Mouse (Mus musculus) kidney, adult 2 months (tissue): Measurements from ENCODE around the gene Apobec2.

Experiments
- CTCF ChIP-seq: fragments of 200-500 bp; conservative IDR thresholded peaks from 2 replicates; pipeline ENCODE4 v1.5.1; 2011; ENCODE audit warnings: low read depth, mild to moderate bottlenecking, control low read depth, low read length, moderate library complexity, mixed read lengths; ENCODE audit not compliant: insufficient read depth, insufficient read length
- POLR2A ChIP-seq: fragments of 200-500 bp; IDR thresholded peaks from one replicate; pipeline ENCODE4 v1.6.1; 2011; ENCODE audit warnings: low read depth, low read length, control low read depth

GRCm38 (mm10) chr17:48451353-48451675 lies 18.6 kb upstream of the Apobec2 start, which contains the start of gene Tspo2:
- TF ChIP-seq POLR2A: no peak
- TF ChIP-seq CTCF: no peak
